Comparison of ENCODE assay signal across 9 mouse cellular contexts in genomic region chr19:44311306-44312006, GRCm38 (mm10). TPM values are rescaled to one million over a fixed set of nuclear protein-coding genes. Genes with fewer than 3 reads are reported as not detected.
DNase-seq lines count a peak whose midpoint lies in the region; ATAC-seq and TF ChIP-seq lines count a peak whose summit lies in the region.
"Had no signal": no experiment of that assay in that cellular context is flagged by ENCODE, and none has a peak within 500 bp of the region (broad histone marks: within the 10 kb centered on the region; RNA-seq: fewer than 3 reads in every experiment).

No protein-coding gene starts in this region.

- no peak overlapping the region for H3K4me2 ChIP-seq in forebrain, embryonic 11.5 days (ENCODE audit: low read depth, low read length, severe bottlenecking)
- H3K4me2 ChIP-seq in forebrain, postnatal 0 days (ENCODE audit: low read depth) = no peak overlapping the region
- no peak overlapping the region for H3K4me2 ChIP-seq in kidney, postnatal 0 days (ENCODE audit: low read length)
- no peak overlapping the region for H3K4me2 ChIP-seq in limb, embryonic 11.5 days (ENCODE audit: low read depth, severe bottlenecking)

- H3K27me3 ChIP-seq in forebrain, embryonic 11.5 days (ENCODE audit: control insufficient read depth, insufficient read depth, low read length) = no peaks in the 10 kb centered on the region
- H3K27me3 ChIP-seq in forebrain, postnatal 0 days (ENCODE audit: insufficient read depth, low read length) = no peaks in the 10 kb centered on the region
- no peaks in the 10 kb centered on the region for H3K27me3 ChIP-seq in kidney, postnatal 0 days (ENCODE audit: insufficient read depth, low read length)
- H3K27me3 ChIP-seq in C2C12 (ENCODE audit: control insufficient read depth, insufficient read depth, insufficient read length) = no peaks in the 10 kb centered on the region
- no peaks in the 10 kb centered on the region for H3K27me3 ChIP-seq in limb, embryonic 11.5 days (ENCODE audit: control insufficient read depth, insufficient read depth, low read length)

- TF ChIP-seq CTCF in forebrain, postnatal 0 days (IDR thresholded peaks at IDR 0.05; ENCODE audit: low read depth) = no peak
- no peak for TF ChIP-seq CTCF in kidney, postnatal 0 days (IDR thresholded peaks at IDR 0.05; ENCODE audit: low read depth)
- no peak for TF ChIP-seq CTCF in C2C12 (IDR thresholded peaks at IDR 0.05; ENCODE audit: control insufficient read depth, insufficient read depth, insufficient read length)

- peaks cover 11% of the 10 kb centered on the region; the same call in 1 of the 2 replicates for H3K4me1 ChIP-seq in forebrain, embryonic 11.5 days (replicated peaks; ENCODE audit: control insufficient read depth, insufficient read depth, low read length)
- peaks cover 5% of the 10 kb centered on the region; the same call in 1 of the 2 replicates for H3K4me1 ChIP-seq in forebrain, postnatal 0 days (ENCODE audit: insufficient read depth)
- peaks cover 13% of the 10 kb centered on the region for H3K4me1 ChIP-seq in kidney, postnatal 0 days (replicated peaks; ENCODE audit: insufficient read depth, low read length)
- H3K4me1 ChIP-seq in limb, embryonic 11.5 days (ENCODE audit: control insufficient read depth, insufficient read depth, low read length) = peaks cover 7% of the 10 kb centered on the region

- H3K79me3 ChIP-seq in C2C12 (ENCODE audit: low read depth) = peaks cover 5% of the 10 kb centered on the region

- no peaks in the 10 kb centered on the region for H3K9me3 ChIP-seq in forebrain, embryonic 11.5 days (ENCODE audit: control insufficient read depth, low read length)
- H3K9me3 ChIP-seq in forebrain, postnatal 0 days (ENCODE audit: low read length) = no peaks in the 10 kb centered on the region
- no peaks in the 10 kb centered on the region for H3K9me3 ChIP-seq in kidney, postnatal 0 days (replicated peaks; ENCODE audit: low read length)
- no peaks in the 10 kb centered on the region for H3K9me3 ChIP-seq in limb, embryonic 11.5 days (ENCODE audit: control insufficient read depth, low read length)

- no peak overlapping the region for H3K27ac ChIP-seq in forebrain, embryonic 11.5 days (ENCODE audit: low read depth, low read length)
- H3K27ac ChIP-seq in forebrain, postnatal 0 days (ENCODE audit: low read depth, low read length) = no peak overlapping the region
- H3K27ac ChIP-seq in kidney, postnatal 0 days = peak overlapping the region; percentile 56; the same call in 1 of the 2 replicates
- 0 out of 2 replicates have a peak overlapping the region, but pooled peaks have one; percentile 45 for H3K27ac ChIP-seq in limb, embryonic 11.5 days (replicated peaks; ENCODE audit: low read depth, low read length)
- H3K27ac ChIP-seq: liver, embryonic 14.5 days had no signal

- no peak overlapping the region for H3K4me3 ChIP-seq in forebrain, embryonic 11.5 days (ENCODE audit: low read depth, low read length)
- no peak overlapping the region for H3K4me3 ChIP-seq in forebrain, postnatal 0 days (ENCODE audit: low read depth, low read length)
- H3K4me3 ChIP-seq in kidney, postnatal 0 days (replicated peaks; ENCODE audit: low read depth, low read length) = no peak overlapping the region
- H3K4me3 ChIP-seq in C2C12 (ENCODE audit: insufficient read depth, poor library complexity, severe bottlenecking) = no peak overlapping the region
- no peak overlapping the region for H3K4me3 ChIP-seq in limb, embryonic 11.5 days (ENCODE audit: low read depth, low read length)

- DNase-seq in forebrain, embryonic 11.5 days (ENCODE audit: low spot score) = peak; percentile 41
- no peak for DNase-seq in forebrain, postnatal 0 days
- DNase-seq in kidney, postnatal 0 days (ENCODE audit: low spot score) = peak; percentile 86
- no peak for DNase-seq in kidney, postnatal 14 days
- no peak for DNase-seq in limb, embryonic 11.5 days (ENCODE audit: low spot score)
- no peak for DNase-seq in adrenal gland, postnatal 36 days

- peaks cover 15% of the 10 kb centered on the region for H3K79me2 ChIP-seq in C2C12 (ENCODE audit: control insufficient read depth, insufficient read depth)

- no peak overlapping the region for H3K9ac ChIP-seq in forebrain, embryonic 11.5 days (ENCODE audit: low read length)
- no peak overlapping the region for H3K9ac ChIP-seq in forebrain, postnatal 0 days
- no peak overlapping the region for H3K9ac ChIP-seq in kidney, postnatal 0 days (ENCODE audit: low read depth, low read length)
- no peak overlapping the region for H3K9ac ChIP-seq in limb, embryonic 11.5 days (ENCODE audit: low read length)
- H3K9ac ChIP-seq: liver, embryonic 14.5 days had no signal

- no peaks in the 10 kb centered on the region; the same call in 1 of the 2 replicates for H3K36me3 ChIP-seq in forebrain, embryonic 11.5 days (ENCODE audit: control insufficient read depth, insufficient read depth, low read length)
- H3K36me3 ChIP-seq in forebrain, postnatal 0 days (ENCODE audit: insufficient read depth) = peaks cover 18% of the 10 kb centered on the region
- H3K36me3 ChIP-seq in kidney, postnatal 0 days (ENCODE audit: insufficient read depth, low read length) = 0 out of 2 replicates have a peak, but pooled peaks cover 4% of the 10 kb centered on the region
- H3K36me3 ChIP-seq in C2C12 (ENCODE audit: control insufficient read depth, insufficient read depth) = peaks cover 29% of the 10 kb centered on the region
- no peaks in the 10 kb centered on the region for H3K36me3 ChIP-seq in limb, embryonic 11.5 days (ENCODE audit: control insufficient read depth, insufficient read depth, low read length)

- peak overlapping the region; percentile 10 for H3ac ChIP-seq in C2C12 (ENCODE audit: control insufficient read depth, insufficient read length, low read depth)

- 59% methylated on average over 8 of the region's 8 CpGs for WGBS in forebrain, embryonic 11.5 days
- WGBS in forebrain, postnatal 0 days = 54% methylated on average over 8 of the region's 8 CpGs
- WGBS in kidney, postnatal 0 days = 19% methylated on average over 8 of the region's 8 CpGs
- 79% methylated on average over 8 of the region's 8 CpGs for WGBS in limb, embryonic 11.5 days

- no peak for ATAC-seq in forebrain, embryonic 11.5 days (replicated peaks; ENCODE audit: low FRiP score)
- ATAC-seq in forebrain, postnatal 0 days = no peak
- no peak for ATAC-seq in kidney, postnatal 0 days (replicated peaks; ENCODE audit: low FRiP score, low read depth)
- no peak for ATAC-seq in limb, embryonic 11.5 days (ENCODE audit: insufficient number of reproducible peaks, low FRiP score, low TSS enrichment, low read depth)
- ATAC-seq in cerebellum, adult (ENCODE audit: insufficient number of reproducible peaks, low FRiP score, low TSS enrichment) = no peak

TF ChIP-seq in C2C12, 6 proteins besides CTCF, POLR2A, EP300 and RAD21:
- TF ChIP-seq MYOG (IDR thresholded peaks at IDR 0.05; ENCODE audit: control insufficient read depth, extremely low read depth, insufficient read length) = no peak
- TF ChIP-seq FOSL1 (IDR thresholded peaks at IDR 0.05; ENCODE audit: insufficient read depth, low read length, poor library complexity, severe bottlenecking) = no peak
- no peak for TF ChIP-seq USF1 (IDR thresholded peaks at IDR 0.05; ENCODE audit: low read depth)
- no peak for TF ChIP-seq CEBPB (IDR thresholded peaks at IDR 0.05; ENCODE audit: low read depth)
- no peak for TF ChIP-seq MYOD1 (IDR thresholded peaks at IDR 0.05; ENCODE audit: control insufficient read depth, insufficient read length, low read depth)
- TF ChIP-seq MAX (IDR thresholded peaks at IDR 0.05) = no peak

RNA-seq across cellular contexts. Expression of gene Scd2, which starts 18.0 kb away (rescaled TPM):
- 433 and 466 TPM in 2 replicates for polyA plus RNA-seq in forebrain, embryonic 11.5 days (2014; fragmentation: Nextera tagmentation; extraction: Ambion mirVana)
- total RNA-seq in forebrain, postnatal 0 days (2014; rRNA removed) = 540 and 696 TPM in 2 replicates
- 162 and 210 TPM in 2 replicates for polyA plus RNA-seq in forebrain, postnatal 0 days (2015; fragmentation: Nextera tagmentation; extraction: Ambion mirVana)
- 78.4 and 81.1 TPM in 2 replicates for polyA plus RNA-seq in kidney, postnatal 0 days (2015; fragmentation: Nextera tagmentation; extraction: Ambion mirVana)
- 144 TPM for polyA plus RNA-seq in C2C12 (2012; fragmentation: generic; extraction: Trizol)
- polyA plus RNA-seq in limb, embryonic 11.5 days (2014; fragmentation: Nextera tagmentation; extraction: Ambion mirVana) = 309 and 322 TPM in 2 replicates
- total RNA-seq in adrenal gland, postnatal 36 days (2021) = 100 to 1,000 TPM; 596 to 993 TPM

RNA-seq across cellular contexts. Expression of gene Scd4, which starts 21.4 kb away (rescaled TPM):
- polyA plus RNA-seq in forebrain, embryonic 11.5 days (2014; fragmentation: Nextera tagmentation; extraction: Ambion mirVana) = not detected in 2 replicates
- 0.23 and 0.43 TPM in 2 replicates for total RNA-seq in forebrain, postnatal 0 days (2014; rRNA removed)
- 0.11 and 0.25 TPM in 2 replicates for polyA plus RNA-seq in forebrain, postnatal 0 days (2015; fragmentation: Nextera tagmentation; extraction: Ambion mirVana)
- 0.12 and 0.18 TPM in 2 replicates for polyA plus RNA-seq in kidney, postnatal 0 days (2015; fragmentation: Nextera tagmentation; extraction: Ambion mirVana)
- 0.05 TPM for polyA plus RNA-seq in C2C12 (2012; fragmentation: generic; extraction: Trizol)
- 0.09 TPM in 1 of 2 replicates, not detected in the other for polyA plus RNA-seq in limb, embryonic 11.5 days (2014; fragmentation: Nextera tagmentation; extraction: Ambion mirVana)
- total RNA-seq in adrenal gland, postnatal 36 days (2021) = 1 to 10 TPM; 5.1 to 8.5 TPM

Comparison
In these comparisons a context has a peak if more than half of its experiments do, and no peak if none do; other contexts are left out.
1. DNase-seq: peak in forebrain, embryonic 11.5 days (single experiment) and kidney, postnatal 0 days (single experiment); none in forebrain, postnatal 0 days (single experiment), kidney, postnatal 14 days (single experiment), limb, embryonic 11.5 days (single experiment) and adrenal gland, postnatal 36 days (0 of 2).
2. H3K27ac ChIP-seq: peak in kidney, postnatal 0 days (single experiment) and limb, embryonic 11.5 days (single experiment); none in forebrain, embryonic 11.5 days (single experiment) and forebrain, postnatal 0 days (single experiment).